ENCODE assay signal across 8 mouse cellular contexts in genomic region chr3:89228180-89228549, GRCm38 (mm10). TPM values are rescaled to one million over a fixed set of nuclear protein-coding genes. Genes with fewer than 3 reads are reported as not detected.
A peak's percentile ranks its signal among the peaks of the same experiment; 100 is the strongest.
DNase-seq lines count a peak whose midpoint lies in the region; ATAC-seq and TF ChIP-seq lines count a peak whose summit lies in the region.

No protein-coding gene starts in this region.

- under 1% methylated on average over 20 of the region's 20 CpGs for WGBS in embryonic facial prominence, embryonic 10.5 days
- WGBS in intestine, postnatal 0 days = under 1% methylated on average over 20 of the region's 20 CpGs
- WGBS in limb, embryonic 14.5 days = under 1% methylated on average over 20 of the region's 20 CpGs
- under 1% methylated on average over 20 of the region's 20 CpGs for WGBS in midbrain, embryonic 15.5 days

- TF ChIP-seq POLR2A in limb, embryonic 14.5 days (IDR thresholded peaks at IDR 0.05; ENCODE audit: borderline replicate concordance, extremely low read depth, insufficient read depth, insufficient read length) = no peak

- peak; percentile 73 for ATAC-seq in intestine, postnatal 0 days
- ATAC-seq in limb, embryonic 14.5 days (ENCODE audit: low FRiP score, low read depth) = peak; percentile 49
- ATAC-seq in midbrain, embryonic 15.5 days (replicated peaks) = peak; percentile 30; the same call in 1 of the 2 replicates

- TF ChIP-seq CTCF in intestine, postnatal 0 days (IDR thresholded peaks at IDR 0.05; ENCODE audit: low read depth) = peak; percentile 97

- H3K9ac ChIP-seq in intestine, postnatal 0 days (ENCODE audit: low read depth, low read length) = no peak overlapping the region
- peak overlapping the region; percentile 45; the same call in 1 of the 2 replicates for H3K9ac ChIP-seq in limb, embryonic 14.5 days (ENCODE audit: low read depth, low read length, severe bottlenecking)
- H3K9ac ChIP-seq in midbrain, embryonic 15.5 days = 0 out of 2 replicates have a peak overlapping the region, but pooled peaks have one; percentile 3

- peaks cover 76% of the 10 kb centered on the region for H3K4me1 ChIP-seq in embryonic facial prominence, embryonic 10.5 days
- peaks cover 4% of the 10 kb centered on the region; the same call in 1 of the 2 replicates for H3K4me1 ChIP-seq in intestine, postnatal 0 days (replicated peaks; ENCODE audit: control insufficient read depth, insufficient read depth, low read length)
- peaks cover 22% of the 10 kb centered on the region for H3K4me1 ChIP-seq in limb, embryonic 14.5 days (ENCODE audit: control insufficient read depth, insufficient read depth, low read length)
- peaks cover 57% of the 10 kb centered on the region for H3K4me1 ChIP-seq in midbrain, embryonic 15.5 days

- H3K27ac ChIP-seq in embryonic facial prominence, embryonic 10.5 days (replicated peaks) = peak overlapping the region; percentile 93
- H3K27ac ChIP-seq in intestine, postnatal 0 days (ENCODE audit: low read depth, low read length) = peak overlapping the region; percentile 17; the same call in 1 of the 2 replicates
- H3K27ac ChIP-seq in limb, embryonic 14.5 days (replicated peaks; ENCODE audit: low read depth, low read length) = peak overlapping the region; percentile 91
- H3K27ac ChIP-seq in midbrain, embryonic 15.5 days = peak overlapping the region; percentile 86

- H3K9me3 ChIP-seq in embryonic facial prominence, embryonic 10.5 days = no peaks in the 10 kb centered on the region
- no peaks in the 10 kb centered on the region for H3K9me3 ChIP-seq in intestine, postnatal 0 days (ENCODE audit: control insufficient read depth)
- H3K9me3 ChIP-seq in limb, embryonic 14.5 days (ENCODE audit: control insufficient read depth, low read length) = no peaks in the 10 kb centered on the region
- no peaks in the 10 kb centered on the region for H3K9me3 ChIP-seq in midbrain, embryonic 15.5 days

- DNase-seq in 3134 (ENCODE audit: extremely low read depth, insufficient read length, low spot score) = peak; percentile 84
- peak; percentile 93 for DNase-seq in adrenal gland, postnatal 10 days
- DNase-seq in embryonic facial prominence, embryonic 10.5 days (ENCODE audit: low spot score) = peak; percentile 92
- DNase-seq in heart, adult 11 months = peak; percentile 99
- peak; percentile 84 for DNase-seq in limb, embryonic 14.5 days (ENCODE audit: low spot score)
- peak; percentile 71 for DNase-seq in spleen, adult 12 weeks (ENCODE audit: low spot score)

- peak overlapping the region; percentile 65 for H3K4me2 ChIP-seq in intestine, postnatal 0 days (replicated peaks; ENCODE audit: low read depth)
- peak overlapping the region; percentile 72 for H3K4me2 ChIP-seq in limb, embryonic 14.5 days (replicated peaks; ENCODE audit: low read depth, low read length, severe bottlenecking)
- peak overlapping the region; percentile 65 for H3K4me2 ChIP-seq in midbrain, embryonic 15.5 days

- H3K4me3 ChIP-seq in embryonic facial prominence, embryonic 10.5 days = peak overlapping the region; percentile 78
- peak overlapping the region; percentile 40 for H3K4me3 ChIP-seq in intestine, postnatal 0 days (ENCODE audit: low read depth, low read length)
- H3K4me3 ChIP-seq in limb, embryonic 14.5 days (replicated peaks; ENCODE audit: low read length) = peak overlapping the region; percentile 39
- H3K4me3 ChIP-seq in midbrain, embryonic 15.5 days = peak overlapping the region; percentile 37

- H3K27me3 ChIP-seq in embryonic facial prominence, embryonic 10.5 days (replicated peaks; ENCODE audit: low read depth, poor library complexity, severe bottlenecking) = peaks cover 58% of the 10 kb centered on the region
- no peaks in the 10 kb centered on the region for H3K27me3 ChIP-seq in intestine, postnatal 0 days (replicated peaks; ENCODE audit: control insufficient read depth, insufficient read depth, low read length)
- H3K27me3 ChIP-seq in limb, embryonic 14.5 days (ENCODE audit: control insufficient read depth, insufficient read depth, low read length) = no peaks in the 10 kb centered on the region
- no peaks in the 10 kb centered on the region for H3K27me3 ChIP-seq in midbrain, embryonic 15.5 days (replicated peaks)

- peaks cover 25% of the 10 kb centered on the region for H3K36me3 ChIP-seq in embryonic facial prominence, embryonic 10.5 days (replicated peaks)
- H3K36me3 ChIP-seq in intestine, postnatal 0 days (ENCODE audit: control insufficient read depth, insufficient read depth) = no peaks in the 10 kb centered on the region
- peaks cover 19% of the 10 kb centered on the region for H3K36me3 ChIP-seq in limb, embryonic 14.5 days (ENCODE audit: control insufficient read depth, insufficient read depth, low read length)
- no peaks in the 10 kb centered on the region for H3K36me3 ChIP-seq in midbrain, embryonic 15.5 days (replicated peaks)

RNA-seq across cellular contexts. Expression of gene Muc1, which starts 0.7 kb away (rescaled TPM):
- total RNA-seq in adrenal gland, postnatal 10 days (2021) = under 1 TPM; 0.51 to 0.55 TPM
- 0.15 and 0.81 TPM in 2 replicates for polyA plus RNA-seq in embryonic facial prominence, embryonic 10.5 days (2016; fragmentation: Nextera tagmentation; extraction: Ambion mirVana)
- 3.5 and 6.7 TPM in 2 replicates for polyA plus RNA-seq in intestine, postnatal 0 days (2015; fragmentation: Nextera tagmentation; extraction: Ambion mirVana)
- 5.6 and 7.0 TPM in 2 replicates for polyA plus RNA-seq in limb, embryonic 14.5 days (2012; rRNA removed)
- polyA plus RNA-seq in limb, embryonic 14.5 days (2014; fragmentation: Nextera tagmentation; extraction: Ambion mirVana) = 0.55 and 1.1 TPM in 2 replicates
- polyA plus RNA-seq in midbrain, embryonic 15.5 days (2015; fragmentation: Nextera tagmentation; extraction: Ambion mirVana) = 0.93 and 1.3 TPM in 2 replicates

RNA-seq across cellular contexts. Expression of gene Mtx1, which starts 1.3 kb away (rescaled TPM):
- total RNA-seq in adrenal gland, postnatal 10 days (2021) = 100 to 1,000 TPM; 176 to 198 TPM
- 248 and 258 TPM in 2 replicates for polyA plus RNA-seq in embryonic facial prominence, embryonic 10.5 days (2016; fragmentation: Nextera tagmentation; extraction: Ambion mirVana)
- 140 and 145 TPM in 2 replicates for polyA plus RNA-seq in intestine, postnatal 0 days (2015; fragmentation: Nextera tagmentation; extraction: Ambion mirVana)
- polyA plus RNA-seq in limb, embryonic 14.5 days (2012; rRNA removed) = 196 and 211 TPM in 2 replicates
- polyA plus RNA-seq in limb, embryonic 14.5 days (2014; fragmentation: Nextera tagmentation; extraction: Ambion mirVana) = 159 and 163 TPM in 2 replicates
- 159 and 161 TPM in 2 replicates for polyA plus RNA-seq in midbrain, embryonic 15.5 days (2015; fragmentation: Nextera tagmentation; extraction: Ambion mirVana)

RNA-seq across cellular contexts. Expression of gene Thbs3, which starts 13.2 kb away (rescaled TPM):
- total RNA-seq in adrenal gland, postnatal 10 days (2021) = 10 to 100 TPM; 21.8 to 22.6 TPM
- polyA plus RNA-seq in embryonic facial prominence, embryonic 10.5 days (2016; fragmentation: Nextera tagmentation; extraction: Ambion mirVana) = 42.0 and 43.3 TPM in 2 replicates
- 15.2 and 17.2 TPM in 2 replicates for polyA plus RNA-seq in intestine, postnatal 0 days (2015; fragmentation: Nextera tagmentation; extraction: Ambion mirVana)
- polyA plus RNA-seq in limb, embryonic 14.5 days (2012; rRNA removed) = 229 and 244 TPM in 2 replicates
- polyA plus RNA-seq in limb, embryonic 14.5 days (2014; fragmentation: Nextera tagmentation; extraction: Ambion mirVana) = 78.9 and 83.0 TPM in 2 replicates
- polyA plus RNA-seq in midbrain, embryonic 15.5 days (2015; fragmentation: Nextera tagmentation; extraction: Ambion mirVana) = 58.7 and 58.8 TPM in 2 replicates

RNA-seq across cellular contexts. Expression of gene Krtcap2, which starts 17.6 kb away (rescaled TPM):
- 100 to 1,000 TPM; 109 to 116 TPM for total RNA-seq in adrenal gland, postnatal 10 days (2021)
- polyA plus RNA-seq in embryonic facial prominence, embryonic 10.5 days (2016; fragmentation: Nextera tagmentation; extraction: Ambion mirVana) = 244 and 262 TPM in 2 replicates
- 273 and 281 TPM in 2 replicates for polyA plus RNA-seq in intestine, postnatal 0 days (2015; fragmentation: Nextera tagmentation; extraction: Ambion mirVana)
- polyA plus RNA-seq in limb, embryonic 14.5 days (2012; rRNA removed) = 121 and 153 TPM in 2 replicates
- polyA plus RNA-seq in limb, embryonic 14.5 days (2014; fragmentation: Nextera tagmentation; extraction: Ambion mirVana) = 352 and 353 TPM in 2 replicates
- 177 and 185 TPM in 2 replicates for polyA plus RNA-seq in midbrain, embryonic 15.5 days (2015; fragmentation: Nextera tagmentation; extraction: Ambion mirVana)

RNA-seq across cellular contexts. Expression of gene Trim46, which starts 17.9 kb away (rescaled TPM):
- total RNA-seq in adrenal gland, postnatal 10 days (2021) = 1 to 10 TPM; 2.0 to 4.2 TPM
- 4.0 and 4.7 TPM in 2 replicates for polyA plus RNA-seq in embryonic facial prominence, embryonic 10.5 days (2016; fragmentation: Nextera tagmentation; extraction: Ambion mirVana)
- polyA plus RNA-seq in intestine, postnatal 0 days (2015; fragmentation: Nextera tagmentation; extraction: Ambion mirVana) = 1.2 and 1.3 TPM in 2 replicates
- 19.0 and 25.4 TPM in 2 replicates for polyA plus RNA-seq in limb, embryonic 14.5 days (2012; rRNA removed)
- polyA plus RNA-seq in limb, embryonic 14.5 days (2014; fragmentation: Nextera tagmentation; extraction: Ambion mirVana) = 3.9 and 4.7 TPM in 2 replicates
- polyA plus RNA-seq in midbrain, embryonic 15.5 days (2015; fragmentation: Nextera tagmentation; extraction: Ambion mirVana) = 95.9 and 97.9 TPM in 2 replicates

Comparison
In these comparisons a context has a peak if more than half of its experiments do, and no peak if none do; other contexts are left out.
1. Peak in every context shown above with its lines: DNase-seq, ATAC-seq, H3K4me3 ChIP-seq and H3K27ac ChIP-seq.
2. H3K27ac ChIP-seq: peak in every context shown above with its lines; median percentile 93 in embryonic facial prominence, embryonic 10.5 days; 91 in limb, embryonic 14.5 days; 86 in midbrain, embryonic 15.5 days; 17 in intestine, postnatal 0 days.